Mouse (Mus musculus) kidney, embryonic 14.5 days (tissue): ENCODE results near the gene Kdelr1. TPM values are rescaled to one million over a fixed set of nuclear protein-coding genes. Genes with fewer than 3 reads are reported as not detected.

Source experiments
- ATAC-seq: fragments of 200-750 bp; cut with Nextera tagmentation; 2 replicates; pipeline ENCODE4 v1.8.0; 2017; ENCODE audit warnings: moderate number of reproducible peaks, mild to moderate bottlenecking, moderate TSS enrichment, moderate library complexity; ENCODE audit not compliant: low FRiP score, low TSS enrichment
- H3K27ac ChIP-seq: fragments of 300-500 bp; sonication (generic); 2 replicates; pipeline ENCODE4 v1.5.1; 2014; ENCODE audit warnings: low read depth, mild to moderate bottlenecking, low read length, moderate library complexity, mixed read lengths
- H3K27me3 ChIP-seq: fragments of 300-500 bp; sonication (generic); 2 replicates; pipeline ENCODE4 v1.6.1; 2014; ENCODE audit warnings: mild to moderate bottlenecking, low read length; ENCODE audit not compliant: control insufficient read depth, insufficient read depth
- H3K36me3 ChIP-seq: fragments of 300-500 bp; sonication (generic); 2 replicates; pipeline ENCODE4 v1.6.1; 2014; ENCODE audit warnings: low read length, mixed read lengths; ENCODE audit not compliant: control insufficient read depth, insufficient read depth
- H3K4me1 ChIP-seq: fragments of 300-500 bp; sonication (generic); 2 replicates; pipeline ENCODE4 v1.6.1; 2014; ENCODE audit warnings: low read length, mixed read lengths; ENCODE audit not compliant: control insufficient read depth, insufficient read depth
- H3K4me2 ChIP-seq: fragments of 300-500 bp; sonication (generic); replicated peaks from 2 replicates; pipeline ENCODE4 v1.6.1; 2014; ENCODE audit warnings: low read depth, mild to moderate bottlenecking, low read length
- H3K4me3 ChIP-seq: fragments of 300-500 bp; sonication (generic); 2 replicates; pipeline ENCODE4 v1.5.1; 2014; ENCODE audit warnings: mild to moderate bottlenecking, low read length
- H3K9ac ChIP-seq: fragments of 300-500 bp; sonication (generic); 2 replicates; pipeline ENCODE4 v1.6.1; 2014; ENCODE audit warnings: low read depth, mild to moderate bottlenecking, low read length, moderate library complexity
- H3K9me3 ChIP-seq: fragments of 300-500 bp; sonication (generic); 2 replicates; pipeline ENCODE4 v1.6.1; 2016; ENCODE audit warnings: low read length; ENCODE audit not compliant: control insufficient read depth
- WGBS: fragments of 180-500 bp; shearing (Covaris S2); extraction: QIAGEN DNeasy Blood & Tissue Kit; methylation state at CpG from one replicate; pipeline ENCODE4 v1.1.7; 2014; 5-methylcytosine and 5-hydroxymethylcytosine counted together
- polyA plus RNA-seq: library from polyadenylated mRNA; unstranded; fragments of >200 nt; fragmentation: Nextera tagmentation; extraction: Ambion mirVana; gene quantifications from 2 replicates; pipeline ENCODE4 v1.2.1, GENCODE M21; 2014

Gene Kdelr1
- polyA plus RNA-seq, 1 experiment from 2014 or later: 145 TPM

- H3K27ac ChIP-seq: peak overlapping the region; percentile 90
- 7% methylated on average over 14 of the region's 14 CpGs for WGBS
- H3K4me3 ChIP-seq: peak overlapping the region; percentile 40
- peaks cover 35% of the 10 kb centered on the region for H3K4me1 ChIP-seq
- H3K4me2 ChIP-seq: peak overlapping the region; percentile 68
- no peaks in the 10 kb centered on the region for H3K27me3 ChIP-seq
- no peak; the same call in 1 of the 2 replicates for ATAC-seq
- 0 out of 2 replicates have a peak, but pooled peaks cover 4% of the 10 kb centered on the region for H3K9me3 ChIP-seq
- peak overlapping the region; percentile 56; the same call in 1 of the 2 replicates for H3K9ac ChIP-seq
- no peaks in the 10 kb centered on the region for H3K36me3 ChIP-seq
Measured at GRCm38 (mm10) chr7:45924429-45924816, 51.9 kb downstream of the Kdelr1 start.

- Histone ChIP-seq H3K36me3 (no peaks in the 10 kb centered on the region), H3K9me3 (0 out of 2 replicates have a peak, but pooled peaks cover 4% of the 10 kb centered on the region), H3K4me1 (peaks cover 6% of the 10 kb centered on the region; the same call in 1 of the 2 replicates), H3K27ac (no peak overlapping the region), H3K9ac (no peak overlapping the region), H3K4me3 (peak overlapping the region; percentile 6; the same call in 1 of the 2 replicates), H3K4me2 (peak overlapping the region; percentile 30), H3K27me3 (no peaks in the 10 kb centered on the region)
- no peak for ATAC-seq
- 14% methylated on average over 19 of the region's 23 CpGs for WGBS
Measured at GRCm38 (mm10) chr7:45928626-45929295, 56.2 kb downstream of the Kdelr1 start.

- Histone ChIP-seq H3K27me3 (no peaks in the 10 kb centered on the region), H3K4me2 (no peak overlapping the region), H3K27ac (no peak overlapping the region), H3K4me1 (peaks cover 3% of the 10 kb centered on the region; the same call in 1 of the 2 replicates), H3K9ac (no peak overlapping the region), H3K4me3 (no peak overlapping the region), H3K9me3 (0 out of 2 replicates have a peak, but pooled peaks cover 4% of the 10 kb centered on the region), H3K36me3 (no peaks in the 10 kb centered on the region)
- no peak for ATAC-seq
- WGBS: 90% methylated on average over 1 of the region's 1 CpGs
Measured at GRCm38 (mm10) chr7:45929688-45930087, 57.1 kb downstream of the Kdelr1 start.

Other genes with a start within 250 kb of the Kdelr1 start
- 12.1 and 18.7 TPM in 2 replicates for gene Rasip1, start 245.3 kb upstream of the Kdelr1 start, polyA plus RNA-seq
- gene Mamstr, start 232.8 kb upstream of the Kdelr1 start, polyA plus RNA-seq: 3.6 and 5.0 TPM in 2 replicates
- 0.26 and 0.31 TPM in 2 replicates for gene Fut2, start 206.4 kb upstream of the Kdelr1 start, polyA plus RNA-seq
- 0.20 and 0.27 TPM in 2 replicates for gene Ntn5, start 188.8 kb upstream of the Kdelr1 start, polyA plus RNA-seq
- gene Sec1, start 178.4 kb upstream of the Kdelr1 start, polyA plus RNA-seq: 0.17 and 0.28 TPM in 2 replicates
- 6.9 and 11.9 TPM in 2 replicates for gene Car11, start 172.9 kb upstream of the Kdelr1 start, polyA plus RNA-seq
- 6.6 and 7.7 TPM in 2 replicates for gene Dbp, start 167.7 kb upstream of the Kdelr1 start, polyA plus RNA-seq
- 1,328 and 1,679 TPM in 2 replicates for gene Rpl18, start 157.3 kb upstream of the Kdelr1 start, polyA plus RNA-seq
- gene Sphk2, start 154.8 kb upstream of the Kdelr1 start, polyA plus RNA-seq: 16.8 and 23.9 TPM in 2 replicates
- 1.2 and 2.1 TPM in 2 replicates for gene Fam83e, start 151.6 kb upstream of the Kdelr1 start, polyA plus RNA-seq
- gene Spaca4, start 147.0 kb upstream of the Kdelr1 start, polyA plus RNA-seq: 0.29 TPM in 1 of 2 replicates, not detected in the other
- gene Lmtk3, start 89.0 kb upstream of the Kdelr1 start, polyA plus RNA-seq: 2.8 and 4.2 TPM in 2 replicates
- 3.2 and 3.8 TPM in 2 replicates for gene Sult2b1, start 88.1 kb upstream of the Kdelr1 start, polyA plus RNA-seq
- gene Cyth2, start 58.2 kb upstream of the Kdelr1 start, polyA plus RNA-seq: 109 and 111 TPM in 2 replicates
- 1.2 and 1.3 TPM in 2 replicates for gene Kcnj14, start 48.0 kb upstream of the Kdelr1 start, polyA plus RNA-seq
- gene Grwd1, start 41.8 kb upstream of the Kdelr1 start, polyA plus RNA-seq: 69.5 and 93.5 TPM in 2 replicates
- 0.28 and 0.37 TPM in 2 replicates for gene Grin2d, start 5.6 kb downstream of the Kdelr1 start, polyA plus RNA-seq
- gene Syngr4, start 23.9 kb downstream of the Kdelr1 start, polyA plus RNA-seq: 0.90 and 2.1 TPM in 2 replicates
- gene Tmem143, start 24.2 kb downstream of the Kdelr1 start, polyA plus RNA-seq: 4.5 and 5.0 TPM in 2 replicates
- 171 and 182 TPM in 2 replicates for gene Emp3, start 48.6 kb downstream of the Kdelr1 start, polyA plus RNA-seq
- gene Ccdc114, start 51.3 kb downstream of the Kdelr1 start, polyA plus RNA-seq: 8.0 and 10.0 TPM in 2 replicates
- gene Abcc6, start 157.5 kb downstream of the Kdelr1 start, polyA plus RNA-seq: 0.04 and 0.53 TPM in 2 replicates
- gene Nomo1, start 160.9 kb downstream of the Kdelr1 start, polyA plus RNA-seq: 23.7 and 24.5 TPM in 2 replicates
- 0.10 and 0.19 TPM in 2 replicates for gene Kcnj11, start 228.0 kb downstream of the Kdelr1 start, polyA plus RNA-seq